Mouse (Mus musculus) stomach, postnatal 0 days (tissue): ENCODE measurements around the gene Il18r1. TPM values are rescaled to one million over a fixed set of nuclear protein-coding genes. Genes with fewer than 3 reads are reported as not detected.

Source experiments
- ATAC-seq: fragments of 200-750 bp; cut with Nextera tagmentation; 2 replicates; pipeline ENCODE4 v1.8.0; 2017; ENCODE audit not compliant: low FRiP score, low TSS enrichment
- DNase-seq: peaks from one replicate; pipeline ENCODE4 v3.0.0-alpha.2; 2016; ENCODE audit warnings: low spot score
- H3K27ac ChIP-seq: fragments of 300-500 bp; sonication (generic); replicated peaks from 2 replicates; pipeline ENCODE4 v1.5.1; 2014; ENCODE audit warnings: mild to moderate bottlenecking, control low read depth
- H3K27me3 ChIP-seq: fragments of 300-500 bp; sonication (generic); 2 replicates; pipeline ENCODE4 v1.6.1; 2014; ENCODE audit warnings: low read length; ENCODE audit not compliant: control insufficient read depth, insufficient read depth
- H3K36me3 ChIP-seq: fragments of 300-500 bp; sonication (generic); 2 replicates; pipeline ENCODE4 v1.6.1; 2014; ENCODE audit warnings: low read length, mixed read lengths; ENCODE audit not compliant: control insufficient read depth, insufficient read depth
- H3K4me1 ChIP-seq: fragments of 300-500 bp; sonication (generic); replicated peaks from 2 replicates; pipeline ENCODE4 v1.6.1; 2014; ENCODE audit warnings: antibody characterized with exemption; ENCODE audit not compliant: control insufficient read depth, insufficient read depth
- H3K4me2 ChIP-seq: fragments of 300-500 bp; sonication (generic); replicated peaks from 2 replicates; pipeline ENCODE4 v1.6.1; 2014; ENCODE audit warnings: low read depth, mild to moderate bottlenecking, control low read depth, moderate library complexity
- H3K4me3 ChIP-seq: fragments of 300-500 bp; sonication (generic); 2 replicates; pipeline ENCODE4 v1.5.1; 2014; ENCODE audit warnings: low read depth, low read length, control low read depth
- H3K9ac ChIP-seq: fragments of 300-500 bp; sonication (generic); 2 replicates; pipeline ENCODE4 v1.6.1; 2014; ENCODE audit warnings: mild to moderate bottlenecking, low read length, control low read depth, mixed read lengths
- H3K9me3 ChIP-seq: fragments of 300-500 bp; sonication (generic); 2 replicates; pipeline ENCODE4 v1.6.1; 2016; ENCODE audit warnings: low read length; ENCODE audit not compliant: control insufficient read depth
- CTCF ChIP-seq: IDR thresholded peaks from 2 replicates; pipeline ENCODE4 v1.5.1; 2016; ENCODE audit warnings: antibody characterized with exemption, low read depth, mild to moderate bottlenecking, moderate library complexity
- EP300 ChIP-seq: optimal IDR thresholded peaks from 2 replicates; pipeline ENCODE3; 2016; ENCODE audit warnings: antibody characterized with exemption
- WGBS: fragments of 180-500 bp; shearing (Covaris S2); extraction: QIAGEN DNeasy Blood & Tissue Kit; methylation state at CpG from one replicate; pipeline ENCODE4 v1.1.7; 2014; 5-methylcytosine and 5-hydroxymethylcytosine counted together
- polyA plus RNA-seq: library from polyadenylated mRNA; unstranded; fragments of >200 nt; fragmentation: Nextera tagmentation; extraction: Ambion mirVana; gene quantifications from 2 replicates; pipeline ENCODE4 v1.2.1, GENCODE M21; 2015

Il18r1 gene
- polyA plus RNA-seq, 1 experiment from 2014 or later: 3.4 TPM

DNA sequence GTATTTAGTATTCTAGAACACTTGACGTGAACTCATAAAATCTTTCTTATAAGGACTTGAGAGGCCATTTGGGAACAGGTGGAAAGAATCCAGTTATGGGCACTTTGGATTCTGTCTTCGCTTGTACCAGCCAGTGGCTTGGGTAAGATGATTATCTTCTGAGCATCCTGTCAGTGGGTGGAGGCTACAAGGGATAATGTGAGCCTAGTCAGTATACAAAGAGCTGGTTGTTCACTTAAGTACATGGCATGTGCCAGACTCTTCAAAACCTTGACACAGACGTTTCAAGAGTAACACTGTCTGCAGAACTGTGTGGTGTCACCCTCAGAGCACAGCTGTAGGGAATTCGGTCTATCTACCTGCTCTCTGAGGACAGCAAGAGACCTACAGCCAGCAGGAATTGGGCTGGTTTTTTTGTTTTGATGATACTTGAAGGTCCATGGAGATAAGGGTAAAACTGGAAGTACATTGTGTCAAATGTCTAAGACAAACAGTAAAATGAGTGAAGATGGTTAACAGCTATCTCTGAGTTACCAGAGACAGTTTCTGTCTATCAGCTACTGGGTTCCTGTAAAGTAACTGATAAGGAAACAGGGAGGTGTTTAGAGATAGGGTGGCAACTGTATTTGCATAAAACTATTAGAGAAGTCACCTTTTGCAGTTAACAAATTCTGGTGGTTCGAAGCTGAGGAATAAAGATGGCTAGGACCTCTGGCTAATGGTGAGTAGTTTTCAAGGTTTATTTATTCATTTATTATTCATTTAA, 36.3 kb upstream of the Il18r1 start, which contains the start of gene Il1rl1:
TSS of gene Il1rl1 (plus strand) at position 661 of the 766 bp plus-strand sequence.
- no peak for ATAC-seq
- WGBS: 70% methylated on average over 5 of the region's 5 CpGs
- no peak within 1 kb of the TSS for H3K9ac ChIP-seq
- no peak within 1 kb of the TSS for H3K4me2 ChIP-seq
- TF ChIP-seq CTCF: no peak
- no peak for TF ChIP-seq EP300
- H3K27ac ChIP-seq: no peak within 1 kb of the TSS
- H3K4me1 ChIP-seq: no peaks in the 10 kb centered on the region
- no peaks in the 10 kb centered on the region for H3K9me3 ChIP-seq
- H3K36me3 ChIP-seq: no peaks in the 10 kb centered on the region
- no peak for DNase-seq
- no peaks in the 10 kb centered on the region for H3K27me3 ChIP-seq
- no peak within 1 kb of the TSS for H3K4me3 ChIP-seq

GRCm38 (mm10) chr1:40430143-40430834, 35.1 kb upstream of the Il18r1 start:
- ATAC-seq (no peak), DNase-seq (no peak)
- Histone ChIP-seq H3K4me2 (no peak overlapping the region), H3K36me3 (no peaks in the 10 kb centered on the region), H3K9ac (no peak overlapping the region), H3K4me1 (no peaks in the 10 kb centered on the region), H3K27me3 (no peaks in the 10 kb centered on the region), H3K27ac (no peak overlapping the region), H3K9me3 (no peaks in the 10 kb centered on the region), H3K4me3 (no peak overlapping the region)
- WGBS: 77% methylated on average over 4 of the region's 4 CpGs
- TF ChIP-seq CTCF: no peak
- TF ChIP-seq EP300: no peak

DNA sequence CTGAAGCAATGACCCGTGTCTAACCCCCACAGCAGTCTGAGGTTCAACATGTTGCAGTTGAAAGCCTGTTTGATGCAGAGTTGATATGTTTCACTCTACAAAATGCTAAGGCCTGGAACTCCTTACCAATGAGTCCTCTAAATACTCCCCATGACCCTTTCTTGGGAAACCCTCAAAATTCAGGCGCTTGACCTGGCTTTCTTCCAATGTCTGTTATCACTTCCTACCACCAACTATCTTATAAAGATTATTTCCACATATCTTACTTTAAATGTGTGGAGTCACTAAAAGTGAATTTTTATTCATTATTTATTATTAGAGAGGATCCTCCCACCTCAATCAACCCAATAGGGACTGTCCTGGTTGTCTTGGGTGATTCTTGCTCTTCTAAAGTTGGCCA, 33.2 kb upstream of the Il18r1 start:
- no peak overlapping the region for H3K27ac ChIP-seq
- no peaks in the 10 kb centered on the region for H3K9me3 ChIP-seq
- no peak overlapping the region for H3K4me3 ChIP-seq
- TF ChIP-seq EP300: no peak
- TF ChIP-seq CTCF: no peak
- no peak overlapping the region for H3K4me2 ChIP-seq
- ATAC-seq: no peak
- no peaks in the 10 kb centered on the region for H3K4me1 ChIP-seq
- H3K27me3 ChIP-seq: no peaks in the 10 kb centered on the region
- no peak for DNase-seq
- no peaks in the 10 kb centered on the region for H3K36me3 ChIP-seq
- H3K9ac ChIP-seq: no peak overlapping the region
- WGBS: 78% methylated on average over 2 of the region's 2 CpGs

GRCm38 (mm10) chr1:40435936-40436335, 29.4 kb upstream of the Il18r1 start:
- ATAC-seq (no peak), DNase-seq (no peak)
- no peaks in the 10 kb centered on the region for H3K9me3 ChIP-seq
- no peaks in the 10 kb centered on the region for H3K4me1 ChIP-seq
- H3K9ac ChIP-seq: no peak overlapping the region
- WGBS: 74% methylated on average over 3 of the region's 3 CpGs
- no peak overlapping the region for H3K27ac ChIP-seq
- H3K4me3 ChIP-seq: no peak overlapping the region
- no peak for TF ChIP-seq CTCF
- TF ChIP-seq EP300: no peak
- H3K36me3 ChIP-seq: no peaks in the 10 kb centered on the region
- H3K27me3 ChIP-seq: no peaks in the 10 kb centered on the region
- H3K4me2 ChIP-seq: no peak overlapping the region

- WGBS: 86% methylated on average over 2 of the region's 2 CpGs
- DNase-seq: no peak
These were observed 28.0 kb upstream of the Il18r1 start for GRCm38 (mm10) chr1:40437340-40437739.

GRCm38 (mm10) chr1:40439504-40439903, 25.8 kb upstream of the Il18r1 start:
- no peak overlapping the region for H3K27ac ChIP-seq
- no peak overlapping the region for H3K9ac ChIP-seq
- H3K4me2 ChIP-seq: no peak overlapping the region
- no peak for DNase-seq
- H3K4me3 ChIP-seq: no peak overlapping the region
- no peaks in the 10 kb centered on the region for H3K9me3 ChIP-seq
- H3K27me3 ChIP-seq: no peaks in the 10 kb centered on the region
- no peaks in the 10 kb centered on the region for H3K4me1 ChIP-seq
- WGBS: 56% methylated on average over 8 of the region's 8 CpGs
- TF ChIP-seq EP300 (no peak), CTCF (no peak)
- no peaks in the 10 kb centered on the region for H3K36me3 ChIP-seq
- ATAC-seq: no peak

More at GRCm38 (mm10) chr1:40437340-40437739, 28.0 kb upstream of the Il18r1 start:
- TF ChIP-seq EP300: no peak
- no peak for TF ChIP-seq CTCF
- Histone ChIP-seq H3K27ac (no peak overlapping the region), H3K4me2 (no peak overlapping the region), H3K4me1 (no peaks in the 10 kb centered on the region), H3K9me3 (no peaks in the 10 kb centered on the region), H3K27me3 (no peaks in the 10 kb centered on the region), H3K4me3 (no peak overlapping the region), H3K9ac (no peak overlapping the region), H3K36me3 (no peaks in the 10 kb centered on the region)
- ATAC-seq: no peak
